Mouse (Mus musculus): ENCODE results near the gene Ggta1.

DNA sequence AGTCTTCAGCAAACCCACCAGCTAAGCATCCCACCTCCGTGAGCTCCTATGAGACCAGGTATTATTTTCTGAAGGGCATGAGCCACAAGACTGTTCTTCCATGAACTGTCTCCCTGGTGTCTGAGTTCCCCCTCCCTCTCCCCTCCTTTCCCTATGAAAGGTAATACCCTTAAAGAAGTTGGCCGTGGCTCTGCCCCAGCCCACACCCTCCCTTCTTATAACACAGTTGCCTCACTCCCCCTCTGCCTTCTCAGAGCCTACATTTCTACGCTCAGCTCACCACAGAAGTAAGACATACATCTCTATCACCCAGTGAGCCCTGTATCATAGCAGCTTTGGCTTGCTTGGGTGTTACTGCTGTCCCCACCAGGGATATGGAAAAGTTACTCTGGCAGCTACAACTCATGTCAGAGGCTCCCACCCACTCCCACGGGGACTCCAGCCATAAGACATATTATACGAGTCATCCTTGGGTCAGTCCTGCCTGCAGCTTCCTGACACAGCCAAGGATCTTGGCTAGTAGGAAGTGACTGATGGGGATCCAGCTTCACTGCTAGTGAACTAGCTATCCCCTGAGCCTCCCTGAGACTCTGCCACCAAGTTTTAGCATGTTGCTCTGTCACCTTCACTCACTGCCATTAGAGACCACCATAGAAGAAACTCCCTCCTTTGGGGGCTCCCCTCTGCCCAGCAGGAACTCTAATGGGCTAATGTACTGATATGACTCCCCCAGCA, 33.4 kb upstream of the Ggta1 start:
- TF ChIP-seq FLI1 (IDR thresholded peaks at IDR 0.05; ENCODE audit: low read length) (no peak), GATA1 (IDR thresholded peaks at IDR 0.05; ENCODE audit: borderline replicate concordance, low read length) (no peak)

Measured in megakaryocyte, embryonic 14.5 days (primary cell).